Mouse (Mus musculus): ENCODE data around the gene Angptl3. TPM values are rescaled to one million over a fixed set of nuclear protein-coding genes. Genes with fewer than 3 reads are reported as not detected.

Gene Angptl3
- polyA plus RNA-seq, 2 experiments = 0.04 to 0.98 TPM

DNA sequence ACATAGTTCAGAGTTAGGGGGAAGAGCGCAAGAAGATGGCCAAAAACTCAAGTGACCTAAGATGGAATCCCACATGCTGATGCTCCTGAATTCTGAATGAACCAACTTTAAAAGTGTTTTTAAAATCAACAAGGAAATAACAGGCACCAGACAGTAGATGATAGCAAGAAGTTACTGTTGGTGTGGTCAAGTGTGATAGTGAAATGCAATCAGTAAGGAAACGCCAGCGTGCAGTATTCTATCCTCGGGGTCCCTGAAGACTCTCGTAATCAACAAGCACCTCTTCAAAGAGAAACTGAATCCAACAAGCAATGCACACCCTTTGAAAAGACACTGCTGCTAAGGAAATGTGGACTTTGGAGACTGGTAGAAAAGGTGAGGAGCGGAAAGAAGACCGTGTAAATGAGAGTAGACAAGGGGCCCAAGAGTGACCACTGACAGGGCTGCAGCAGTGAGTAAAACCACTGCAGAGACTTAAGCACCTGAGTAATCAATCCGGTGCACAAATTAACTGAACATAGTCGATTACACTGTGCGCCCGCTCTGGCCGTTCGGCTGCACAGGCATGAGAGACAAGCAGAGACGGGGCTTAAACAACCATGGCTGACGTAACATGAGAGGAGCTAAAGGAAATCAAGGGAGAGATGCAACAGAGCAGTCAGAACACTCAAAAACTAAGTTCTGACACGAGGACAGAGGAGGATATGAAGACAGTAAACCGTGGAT, 57.2 kb downstream of the Angptl3 start:
- no peak for ATAC-seq (ENCODE audit: low FRiP score, low read depth)
- no peaks in the 10 kb centered on the region for H3K9me3 ChIP-seq (ENCODE audit: control insufficient read depth, low read length)
- no peak for TF ChIP-seq POLR2A (IDR thresholded peaks at IDR 0.05; ENCODE audit: borderline replicate concordance, extremely low read depth, insufficient read depth, insufficient read length)
- H3K4me2 ChIP-seq (replicated peaks; ENCODE audit: low read depth, low read length, severe bottlenecking) = no peak overlapping the region
- H3K9ac ChIP-seq (ENCODE audit: low read depth, low read length, severe bottlenecking) = no peak overlapping the region
- no peak overlapping the region for H3K4me3 ChIP-seq (replicated peaks; ENCODE audit: low read length)
- peaks cover 36% of the 10 kb centered on the region for H3K36me3 ChIP-seq (ENCODE audit: control insufficient read depth, insufficient read depth, low read length)
- no peak overlapping the region for H3K27ac ChIP-seq (replicated peaks; ENCODE audit: low read depth, low read length)
- no peak for DNase-seq (ENCODE audit: low spot score)
- no peaks in the 10 kb centered on the region for H3K27me3 ChIP-seq (ENCODE audit: control insufficient read depth, insufficient read depth, low read length)
- WGBS = 92% methylated on average over 17 of the region's 17 CpGs
- no peaks in the 10 kb centered on the region for H3K4me1 ChIP-seq (ENCODE audit: control insufficient read depth, insufficient read depth, low read length)

DNA sequence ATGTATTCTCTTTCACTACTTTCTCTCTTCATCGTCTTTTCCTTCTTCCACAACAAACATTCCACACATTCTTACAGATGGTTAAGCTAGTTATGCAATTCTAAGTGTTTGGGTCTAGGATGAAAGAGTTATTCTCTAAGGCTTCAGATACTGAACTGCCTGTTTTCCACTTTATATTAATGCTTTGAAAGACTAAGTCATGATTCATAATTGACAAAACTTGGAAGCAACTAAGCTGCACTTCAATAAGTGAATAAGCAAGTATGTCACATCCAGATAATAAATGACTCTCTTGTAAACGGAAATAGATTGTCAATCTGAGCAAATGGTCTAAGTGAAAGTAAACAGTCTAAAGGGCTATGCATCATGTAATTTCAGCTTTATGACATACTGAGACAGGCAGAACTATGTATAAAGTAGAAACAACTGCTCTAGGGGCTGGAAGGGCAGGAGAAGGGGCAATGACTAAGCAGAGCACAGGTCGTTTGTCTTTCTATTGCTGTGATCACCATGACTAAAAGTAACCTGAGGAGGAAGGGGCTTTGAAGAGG, 60.5 kb downstream of the Angptl3 start:
- no peak overlapping the region for H3K4me2 ChIP-seq (replicated peaks; ENCODE audit: low read depth, low read length, severe bottlenecking)
- 43% methylated on average over 3 of the region's 3 CpGs for WGBS
- no peak overlapping the region for H3K9ac ChIP-seq (ENCODE audit: low read depth, low read length, severe bottlenecking)
- peaks cover 20% of the 10 kb centered on the region for H3K36me3 ChIP-seq (ENCODE audit: control insufficient read depth, insufficient read depth, low read length)
- no peak overlapping the region for H3K27ac ChIP-seq (replicated peaks; ENCODE audit: low read depth, low read length)
- ATAC-seq (ENCODE audit: low FRiP score, low read depth) = no peak
- no peak for DNase-seq (ENCODE audit: low spot score)
- no peaks in the 10 kb centered on the region for H3K27me3 ChIP-seq (ENCODE audit: control insufficient read depth, insufficient read depth, low read length)
- TF ChIP-seq POLR2A (IDR thresholded peaks at IDR 0.05; ENCODE audit: borderline replicate concordance, extremely low read depth, insufficient read depth, insufficient read length) = no peak
- no peak overlapping the region for H3K4me3 ChIP-seq (replicated peaks; ENCODE audit: low read length)
- no peaks in the 10 kb centered on the region for H3K4me1 ChIP-seq (ENCODE audit: control insufficient read depth, insufficient read depth, low read length)
- no peaks in the 10 kb centered on the region for H3K9me3 ChIP-seq (ENCODE audit: control insufficient read depth, low read length)

GRCm38 (mm10) chr4:99091777-99092176, 61.0 kb downstream of the Angptl3 start:
- no peaks in the 10 kb centered on the region for H3K27me3 ChIP-seq (ENCODE audit: control insufficient read depth, insufficient read depth, low read length)
- no peak overlapping the region for H3K4me3 ChIP-seq (replicated peaks; ENCODE audit: low read length)
- no peaks in the 10 kb centered on the region for H3K4me1 ChIP-seq (ENCODE audit: control insufficient read depth, insufficient read depth, low read length)
- H3K27ac ChIP-seq (replicated peaks; ENCODE audit: low read depth, low read length) = no peak overlapping the region
- no peaks in the 10 kb centered on the region for H3K9me3 ChIP-seq (ENCODE audit: control insufficient read depth, low read length)
- H3K36me3 ChIP-seq (ENCODE audit: control insufficient read depth, insufficient read depth, low read length) = peaks cover 18% of the 10 kb centered on the region
- H3K4me2 ChIP-seq (replicated peaks; ENCODE audit: low read depth, low read length, severe bottlenecking) = no peak overlapping the region
- DNase-seq (ENCODE audit: low spot score) = no peak
- H3K9ac ChIP-seq (ENCODE audit: low read depth, low read length, severe bottlenecking) = no peak overlapping the region
- TF ChIP-seq POLR2A (IDR thresholded peaks at IDR 0.05; ENCODE audit: borderline replicate concordance, extremely low read depth, insufficient read depth, insufficient read length) = no peak
- WGBS = 84% methylated on average over 3 of the region's 3 CpGs
- no peak for ATAC-seq (ENCODE audit: low FRiP score, low read depth)

Other genes starting within 250 kb of the Angptl3 start
- 11.6 and 12.5 TPM in 2 replicates for gene Kank4, start 213.4 kb upstream of the Angptl3 start, polyA plus RNA-seq (2012; rRNA removed)
- 3.7 and 4.0 TPM in 2 replicates for gene Kank4, start 213.4 kb upstream of the Angptl3 start, polyA plus RNA-seq (2014; fragmentation: Nextera tagmentation; extraction: Ambion mirVana)
- not detected in 2 replicates for gene I0C0044D17Rik, start 207.1 kb upstream of the Angptl3 start, polyA plus RNA-seq (2012; rRNA removed)
- not detected in 2 replicates for gene I0C0044D17Rik, start 207.1 kb upstream of the Angptl3 start, polyA plus RNA-seq (2014; fragmentation: Nextera tagmentation; extraction: Ambion mirVana)
- gene Usp1, start 107.1 kb upstream of the Angptl3 start, polyA plus RNA-seq (2012; rRNA removed) = 64.3 and 94.8 TPM in 2 replicates
- 106 and 109 TPM in 2 replicates for gene Usp1, start 107.1 kb upstream of the Angptl3 start, polyA plus RNA-seq (2014; fragmentation: Nextera tagmentation; extraction: Ambion mirVana)
- gene Dock7, start 90.0 kb downstream of the Angptl3 start, polyA plus RNA-seq (2012; rRNA removed) = 120 and 154 TPM in 2 replicates
- 73.2 and 75.0 TPM in 2 replicates for gene Dock7, start 90.0 kb downstream of the Angptl3 start, polyA plus RNA-seq (2014; fragmentation: Nextera tagmentation; extraction: Ambion mirVana)
- gene Atg4c, start 163.0 kb downstream of the Angptl3 start, polyA plus RNA-seq (2012; rRNA removed) = 11.8 and 12.6 TPM in 2 replicates
- gene Atg4c, start 163.0 kb downstream of the Angptl3 start, polyA plus RNA-seq (2014; fragmentation: Nextera tagmentation; extraction: Ambion mirVana) = 13.7 and 16.5 TPM in 2 replicates

Data from limb, embryonic 14.5 days (tissue).